Mouse (Mus musculus) left cerebral cortex, adult 11 months (tissue): ENCODE results near the gene Flot2.
A peak's percentile ranks its signal among the peaks of the same experiment; 100 is the strongest.

Experiments
- DNase-seq: peaks from one replicate; pipeline ENCODE4 v3.0.0; 2022; ENCODE audit warnings: low spot score

Gene Flot2

GRCm38 (mm10) chr11:78062563-78062962 lies 24.8 kb downstream of the Flot2 start:
- no peak for DNase-seq

GRCm38 (mm10) chr11:78065906-78066305 lies 28.2 kb downstream of the Flot2 start:
- no peak for DNase-seq

- DNase-seq: no peak
These were observed 28.9 kb downstream of the Flot2 start for GRCm38 (mm10) chr11:78066641-78067040.

- no peak for DNase-seq
These were observed 29.8 kb downstream of the Flot2 start for GRCm38 (mm10) chr11:78067566-78067965.

- no peak for DNase-seq
These were observed 31.4 kb downstream of the Flot2 start for GRCm38 (mm10) chr11:78069130-78069529.

GRCm38 (mm10) chr11:78069646-78070045 lies 31.9 kb downstream of the Flot2 start:
- no peak for DNase-seq

- no peak for DNase-seq
These were observed 34.2 kb downstream of the Flot2 start for GRCm38 (mm10) chr11:78071938-78072337.

- DNase-seq: no peak
These were observed 34.8 kb downstream of the Flot2 start for GRCm38 (mm10) chr11:78072425-78073130.

GRCm38 (mm10) chr11:78073577-78074276 lies 36.0 kb downstream of the Flot2 start:
- no peak for DNase-seq

- no peak for DNase-seq
These were observed 36.5 kb downstream of the Flot2 start for GRCm38 (mm10) chr11:78074277-78074652.

- no peak for DNase-seq
These were observed 36.9 kb downstream of the Flot2 start for GRCm38 (mm10) chr11:78074666-78075065.

GRCm38 (mm10) chr11:78079961-78080921 lies 42.5 kb downstream of the Flot2 start, which contains the start of gene Eral1:
Eral1 (minus strand) TSS chr11:78080383.
- peak; percentile 68 for DNase-seq

- no peak for DNase-seq
These were observed 45.9 kb downstream of the Flot2 start for GRCm38 (mm10) chr11:78083595-78083994.

GRCm38 (mm10) chr11:78086925-78087479 lies 49.3 kb downstream of the Flot2 start:
- DNase-seq: no peak

- DNase-seq: no peak
These were observed 50.1 kb downstream of the Flot2 start for GRCm38 (mm10) chr11:78087756-78088281.

GRCm38 (mm10) chr11:78094137-78094503 lies 56.4 kb downstream of the Flot2 start:
- DNase-seq: no peak

- DNase-seq: peak; percentile 83
These were observed 56.9 kb downstream of the Flot2 start, which contains the start of gene Fam222b for GRCm38 (mm10) chr11:78094504-78095143. Fam222b (plus strand) TSS chr11:78094660.

- no peak for DNase-seq
These were observed 57.4 kb downstream of the Flot2 start for GRCm38 (mm10) chr11:78095144-78095516.

GRCm38 (mm10) chr11:78097077-78097476 lies 59.3 kb downstream of the Flot2 start:
- no peak for DNase-seq

GRCm38 (mm10) chr11:78100746-78101145 lies 63.0 kb downstream of the Flot2 start:
- DNase-seq: no peak

GRCm38 (mm10) chr11:78102142-78102541 lies 64.4 kb downstream of the Flot2 start:
- DNase-seq: no peak
